Mouse (Mus musculus): ENCODE data around the gene Tbcel.

Tbcel gene

GRCm38 (mm10) chr9:42486913-42487312, 20.7 kb downstream of the Tbcel start:
- no peak for DNase-seq (ENCODE audit: low spot score)

DNA sequence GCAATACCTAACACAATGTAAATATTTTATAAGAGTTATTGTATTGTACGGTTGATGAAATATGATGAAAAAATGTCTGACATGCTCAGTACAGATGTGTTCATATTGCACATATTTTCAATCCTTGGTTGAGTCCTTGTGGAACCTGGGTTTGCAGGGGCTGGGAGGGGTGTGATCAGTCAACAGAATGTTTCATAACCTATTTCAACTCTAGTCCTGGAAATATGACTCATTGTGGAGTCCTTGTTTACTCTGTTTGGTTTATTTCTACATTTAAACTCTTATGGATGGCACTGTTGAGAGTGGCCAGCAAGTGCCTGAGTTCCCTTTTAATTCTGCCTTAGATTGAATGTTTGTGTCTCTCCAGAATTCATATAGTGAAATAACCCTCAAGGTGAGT, 22.9 kb downstream of the Tbcel start:
- no peak for DNase-seq (ENCODE audit: low spot score)

DNA sequence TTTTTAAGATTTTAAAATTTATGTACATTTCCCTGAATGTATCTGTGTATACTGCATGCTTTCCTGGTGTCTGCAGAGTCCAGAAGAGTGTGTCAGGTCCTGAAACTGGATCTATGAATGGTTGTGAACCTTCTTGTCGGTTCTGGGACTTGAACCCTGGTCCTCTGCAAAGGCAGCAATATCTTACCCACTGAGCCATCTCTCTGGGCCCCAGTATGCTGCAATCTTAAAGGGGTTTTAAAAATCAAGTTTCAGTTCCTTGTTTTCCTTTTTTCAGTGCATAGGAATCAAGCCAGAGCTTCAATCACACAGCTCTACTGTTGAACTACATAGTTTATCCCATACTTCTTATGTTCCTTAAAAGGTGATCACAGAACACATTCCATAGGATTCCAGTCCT, 24.7 kb downstream of the Tbcel start:
- no peak for DNase-seq (ENCODE audit: low spot score)

GRCm38 (mm10) chr9:42476166-42476565, 31.4 kb downstream of the Tbcel start:
- no peak for DNase-seq (ENCODE audit: low spot score)

DNA sequence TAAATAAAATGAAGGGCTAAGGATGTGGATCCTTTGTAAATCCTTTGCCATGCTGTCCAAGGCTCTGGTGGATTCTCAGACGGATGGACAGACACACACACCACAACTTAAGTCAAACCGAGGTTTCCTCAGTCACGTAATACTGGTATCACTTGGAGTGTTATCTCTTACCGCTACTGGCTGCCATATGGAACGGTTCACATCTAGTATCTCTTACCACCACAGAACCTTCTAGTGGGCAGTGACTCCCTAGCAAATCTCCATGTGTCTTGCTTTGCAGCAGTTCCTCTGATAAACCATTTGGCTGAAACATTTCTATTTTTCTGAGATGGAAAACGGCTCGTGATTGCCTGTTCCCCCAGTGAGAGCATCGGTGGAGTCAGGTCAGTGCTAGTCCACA, 33.4 kb downstream of the Tbcel start:
- DNase-seq (ENCODE audit: low spot score), result no peak

DNA sequence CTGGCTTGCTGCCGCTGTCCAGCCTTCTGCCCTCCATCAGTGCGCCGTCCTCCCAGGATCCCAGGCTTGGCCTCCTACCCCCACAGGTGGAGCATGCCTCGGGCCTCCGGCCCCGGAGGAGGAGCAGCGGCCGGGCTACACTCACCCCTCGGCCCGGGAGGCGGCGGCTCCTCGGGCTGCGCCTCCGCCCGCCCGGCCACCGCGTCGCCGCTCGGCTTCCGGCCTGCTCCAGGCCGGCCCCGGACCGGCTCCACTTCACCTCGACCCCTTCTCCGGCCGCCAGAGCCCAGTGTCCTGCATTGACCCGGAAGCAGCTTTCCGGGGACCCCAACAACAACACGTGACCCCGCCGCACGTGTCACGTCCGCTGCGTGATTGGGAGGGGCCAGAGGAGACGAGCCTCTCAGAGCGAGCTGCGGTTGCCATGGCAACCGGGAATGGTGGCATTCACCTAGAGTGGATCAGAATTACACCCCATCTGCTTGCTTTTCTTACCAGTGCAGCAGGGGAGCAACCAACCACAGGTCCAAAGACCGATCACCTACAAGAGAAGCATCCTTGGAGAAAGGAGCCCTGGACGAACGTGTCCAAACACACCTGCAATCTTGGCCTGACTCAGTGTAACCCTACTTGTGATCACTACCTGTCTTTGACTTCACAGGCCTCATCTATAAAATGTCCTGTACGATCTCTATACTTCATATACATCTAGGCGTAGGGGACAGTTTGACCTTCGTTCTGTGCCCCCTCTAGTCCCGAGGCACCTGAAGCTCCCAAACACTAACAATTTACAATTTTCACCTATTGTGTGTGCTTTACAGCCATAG, 35.5 kb downstream of the Tbcel start:
- peak; percentile 94 for DNase-seq (ENCODE audit: low spot score)

DNA sequence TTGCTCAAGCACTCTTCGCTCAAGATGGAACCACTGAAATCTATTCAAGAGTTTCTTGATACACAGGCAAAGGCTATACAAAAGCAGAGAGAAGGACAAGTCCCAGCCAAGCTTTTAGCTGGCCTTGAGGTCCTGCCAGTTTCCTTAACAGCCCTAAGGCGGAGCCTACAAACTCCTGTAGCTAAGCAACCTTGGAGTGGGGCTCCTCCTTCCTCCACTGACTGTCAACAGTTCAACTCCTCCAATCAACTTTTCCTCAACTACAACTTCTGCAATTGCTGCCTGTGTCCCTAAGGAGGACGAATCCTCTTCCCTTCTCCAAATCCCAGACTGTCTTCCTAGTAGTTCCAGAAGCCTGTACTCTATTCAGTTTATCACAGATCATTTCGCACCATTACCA, 36.4 kb downstream of the Tbcel start:
- DNase-seq (ENCODE audit: low spot score), result peak; percentile 76

DNA sequence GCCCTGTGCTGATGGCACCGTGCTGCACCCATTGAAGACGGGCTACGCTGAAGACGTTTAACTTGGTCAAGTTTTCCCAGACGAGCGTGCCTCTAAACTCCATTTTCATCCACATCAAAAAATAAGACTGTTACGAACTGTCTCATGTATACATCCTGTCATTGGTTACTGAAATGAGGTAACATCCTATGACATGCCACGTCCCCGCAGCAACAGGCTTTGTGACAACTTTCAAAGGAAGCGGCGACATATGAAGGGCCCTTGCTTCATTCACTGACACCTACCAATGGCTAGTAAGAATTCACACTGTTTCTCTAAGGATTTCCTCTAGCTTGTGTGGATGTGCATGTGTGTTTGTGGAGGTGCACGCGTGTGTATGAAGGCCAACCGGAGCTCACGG, 38.3 kb downstream of the Tbcel start:
- DNase-seq (ENCODE audit: low spot score), result no peak

DNA sequence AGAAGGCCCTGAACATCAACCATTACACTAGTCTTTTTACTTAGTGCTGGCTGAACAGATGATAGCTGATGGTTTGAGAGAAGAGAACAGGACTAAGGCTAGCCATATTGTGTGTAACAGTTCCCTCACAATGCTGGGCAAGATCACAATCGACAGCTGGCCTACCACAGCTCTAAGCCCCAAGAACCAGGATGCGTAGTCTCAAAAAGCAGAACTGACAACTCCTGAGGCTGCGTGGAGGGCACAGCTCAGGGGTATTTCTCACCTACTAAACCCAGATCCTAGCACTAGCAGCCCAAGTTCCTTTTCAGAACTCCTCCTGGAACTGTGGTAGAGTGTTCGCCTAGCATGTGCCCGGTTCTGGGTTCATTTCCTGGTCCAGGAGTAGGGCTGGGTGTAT, 39.2 kb downstream of the Tbcel start:
- no peak for DNase-seq (ENCODE audit: low spot score)

GRCm38 (mm10) chr9:42467116-42467815, 40.3 kb downstream of the Tbcel start:
- no peak for DNase-seq (ENCODE audit: low spot score)

GRCm38 (mm10) chr9:42465661-42466091, 41.9 kb downstream of the Tbcel start:
- no peak for DNase-seq (ENCODE audit: low spot score)

- no peak for DNase-seq (ENCODE audit: low spot score)
These were observed 43.4 kb downstream of the Tbcel start for GRCm38 (mm10) chr9:42464181-42464580.

- peak; percentile 70 for DNase-seq (ENCODE audit: low spot score)
These were observed 44.2 kb downstream of the Tbcel start for GRCm38 (mm10) chr9:42463220-42463989.

DNA sequence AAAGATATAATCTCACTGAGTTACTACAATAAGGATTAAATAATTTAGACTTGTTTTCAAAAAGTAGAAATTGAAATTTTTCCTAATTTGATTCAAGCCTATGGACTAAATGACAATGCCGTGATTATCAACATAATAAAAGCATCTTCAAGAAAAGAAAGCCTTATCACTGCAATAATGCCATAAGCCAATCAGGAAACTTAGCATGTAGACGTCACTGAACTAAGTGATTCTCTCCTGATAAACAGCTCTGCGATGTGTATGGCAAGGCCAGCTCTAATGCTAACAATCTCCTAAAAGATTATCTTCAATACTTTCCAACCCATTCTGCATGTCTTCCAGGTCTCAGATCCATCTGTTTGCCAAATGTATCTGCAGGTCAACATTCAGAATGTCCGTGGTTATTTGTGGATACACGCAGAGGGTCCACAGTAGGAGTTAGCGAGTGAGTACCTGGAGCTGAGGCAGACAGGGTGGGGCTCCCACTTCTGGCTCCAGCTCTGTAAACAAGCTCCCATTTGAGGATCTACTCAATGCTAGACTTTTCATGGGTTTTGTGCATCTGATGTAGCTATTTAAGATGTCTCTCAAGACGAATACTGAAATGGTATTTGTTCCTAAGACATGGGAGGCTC, 44.9 kb downstream of the Tbcel start:
- DNase-seq (ENCODE audit: low spot score), result no peak

- DNase-seq (ENCODE audit: low spot score), result no peak
These were observed 46.1 kb downstream of the Tbcel start for GRCm38 (mm10) chr9:42461390-42462108.

GRCm38 (mm10) chr9:42460353-42460752, 47.3 kb downstream of the Tbcel start:
- no peak for DNase-seq (ENCODE audit: low spot score)

GRCm38 (mm10) chr9:42459736-42460135, 47.9 kb downstream of the Tbcel start:
- DNase-seq (ENCODE audit: low spot score), result no peak

DNA sequence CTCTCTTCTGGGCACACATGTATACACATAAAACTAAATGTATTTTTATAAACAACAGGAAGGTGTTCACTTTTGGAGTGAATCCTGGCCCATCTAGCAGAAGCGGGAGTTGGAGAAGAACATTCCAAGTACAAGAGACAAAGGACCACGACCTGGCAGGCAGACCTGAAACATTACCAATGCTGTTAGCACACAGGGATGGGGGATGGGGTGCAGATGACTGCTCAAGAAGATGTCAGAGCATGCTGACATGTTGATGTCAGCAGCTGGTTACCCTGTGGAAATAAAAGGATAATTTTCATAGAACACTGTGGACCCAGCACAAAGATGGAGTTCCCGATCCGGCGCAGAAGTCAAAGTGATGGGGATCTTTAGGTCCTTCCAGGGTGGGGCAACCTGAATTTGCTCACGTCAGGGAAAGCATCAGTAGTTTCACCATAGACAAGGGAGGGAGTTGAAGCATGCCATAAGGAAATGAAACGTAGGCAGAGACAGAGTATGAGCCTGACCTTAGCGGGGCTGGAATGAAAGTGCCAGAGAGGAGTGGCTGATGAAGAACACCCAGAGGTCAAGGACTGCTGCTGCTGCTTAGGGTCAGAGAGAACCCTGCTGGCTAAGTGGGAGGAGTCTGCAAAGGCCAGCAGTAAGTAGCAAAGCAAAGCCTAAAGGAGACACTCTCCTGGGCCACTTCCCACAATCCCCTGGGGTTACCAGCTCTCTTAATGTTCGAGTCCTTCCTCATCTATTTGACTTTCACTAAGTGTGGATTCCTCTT, 48.7 kb downstream of the Tbcel start:
- DNase-seq (ENCODE audit: low spot score), result no peak

GRCm38 (mm10) chr9:42457501-42457900, 50.1 kb downstream of the Tbcel start:
- DNase-seq (ENCODE audit: low spot score), result no peak

DNA sequence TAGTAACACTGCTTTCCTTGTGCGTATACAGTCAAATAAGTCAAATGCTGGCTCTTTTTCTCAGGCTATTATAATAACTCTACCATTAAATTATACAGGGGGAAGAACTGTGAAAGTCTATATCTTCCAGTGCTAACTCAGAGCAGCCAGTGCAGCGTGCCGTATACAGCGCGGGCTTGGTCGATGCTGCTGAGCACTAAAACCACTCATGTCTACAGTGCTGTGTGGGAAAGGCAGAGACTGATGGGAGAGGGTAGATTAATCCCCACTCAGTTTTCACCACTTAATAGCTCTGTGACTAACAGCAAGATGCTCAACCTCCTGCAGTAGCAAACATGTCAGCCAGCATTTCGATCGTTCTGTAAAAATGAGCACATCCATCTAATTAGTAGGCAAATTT, 53.2 kb downstream of the Tbcel start:
- DNase-seq (ENCODE audit: low spot score), result no peak

DNA sequence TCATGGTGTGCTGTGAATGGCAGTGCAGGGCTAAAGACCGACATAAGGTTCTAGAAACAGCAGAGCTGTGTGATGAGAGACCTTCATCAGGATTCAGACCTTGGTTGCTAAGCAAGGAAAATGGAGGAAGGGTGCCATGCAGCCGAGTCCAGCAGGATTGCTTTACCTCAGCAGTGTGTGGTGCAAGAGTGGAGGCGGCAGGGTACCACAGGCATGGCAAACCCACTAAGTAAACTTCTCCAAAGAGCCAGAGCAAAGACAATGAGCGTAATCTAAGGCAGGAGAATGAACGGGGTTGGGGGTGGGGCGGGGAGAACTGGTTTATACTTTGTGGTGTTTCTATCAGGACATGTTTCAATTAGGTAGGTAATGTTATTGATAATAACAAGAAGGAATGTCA, 58.6 kb downstream of the Tbcel start:
- no peak for DNase-seq (ENCODE audit: low spot score)
